Mouse (Mus musculus) fibroblast of lung, adult 2 months (primary cell): ENCODE results near the gene Dhh.
"Not testable (repeated sequence)": the region's sequence is repeated elsewhere in the genome, so short reads cannot be mapped to it uniquely, and the experiment has no call there.

Experiments used
- DNase-seq: peaks from one replicate; pipeline ENCODE4 v3.0.0-alpha.2; 2011; ENCODE audit warnings: low read depth

The Dhh gene

DNA sequence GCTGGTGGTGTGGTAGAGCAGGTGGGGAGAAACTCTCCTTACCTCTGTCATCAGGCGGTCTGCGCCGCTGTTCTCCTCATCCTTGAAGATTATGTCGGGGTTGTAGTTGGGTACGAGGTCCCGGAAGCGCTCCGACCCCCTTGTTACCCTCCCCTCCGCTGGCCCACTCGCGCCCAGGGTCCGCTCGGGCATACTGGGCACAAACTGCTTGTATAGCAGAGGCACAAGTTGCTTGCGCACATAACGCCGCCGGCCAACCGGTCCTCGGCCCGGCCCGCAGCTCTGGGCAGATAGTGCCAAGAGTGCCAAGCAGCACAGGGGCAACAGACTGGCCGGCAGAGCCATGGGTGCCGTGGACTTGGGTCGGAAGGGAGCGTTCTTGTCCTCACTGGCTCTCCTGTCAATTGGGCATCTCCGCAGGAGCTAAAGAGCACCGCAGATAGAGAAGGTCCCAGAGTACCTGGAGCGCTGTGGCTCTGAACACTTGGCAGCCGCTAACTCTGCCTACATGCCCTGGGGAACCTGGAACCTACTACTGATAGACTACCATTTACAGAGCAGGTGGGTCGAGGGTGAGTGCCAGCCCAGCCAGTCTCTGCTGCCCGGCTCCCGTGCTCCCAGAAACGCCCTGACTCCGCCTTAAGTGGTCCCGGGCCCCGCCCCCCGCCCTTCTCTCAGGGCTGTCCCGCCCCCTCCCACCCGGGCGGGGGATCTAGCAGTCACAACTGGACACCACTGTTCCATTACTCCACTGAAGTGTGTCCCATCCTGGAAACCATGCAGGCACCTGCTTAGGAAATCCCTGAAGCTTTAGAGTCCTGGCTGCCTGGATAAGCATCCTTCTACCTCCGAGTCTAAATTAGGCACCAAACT, at the start of gene Dhh:
Gene Dhh (minus strand): TSS at position 613 of the 873 bp plus-strand sequence.
- no peak for DNase-seq

GRCm38 (mm10) chr15:98947884-98948283, 49.5 kb upstream of the Dhh start:
- no peak for DNase-seq

DNA sequence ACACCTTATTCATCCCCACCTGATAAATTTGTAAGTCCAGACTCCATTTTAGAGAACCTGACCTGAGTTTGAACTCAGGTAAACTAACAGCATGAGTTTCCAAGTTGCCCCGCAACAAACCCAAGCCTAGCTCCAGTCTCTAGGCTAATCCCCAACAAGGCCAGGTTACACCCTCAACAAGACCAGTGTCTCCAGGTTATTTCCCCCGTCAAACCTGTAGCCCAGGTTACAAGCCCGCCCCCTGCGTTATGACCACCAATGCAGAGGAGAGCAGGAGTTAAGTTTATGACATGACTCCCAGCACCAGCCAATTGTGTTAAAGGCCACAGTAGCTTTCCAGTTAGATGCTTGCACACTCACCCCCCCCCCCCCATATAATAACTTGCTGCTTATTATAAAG, 44.8 kb upstream of the Dhh start:
- no peak for DNase-seq

GRCm38 (mm10) chr15:98942081-98942480, 43.7 kb upstream of the Dhh start:
- DNase-seq: no peak

GRCm38 (mm10) chr15:98941539-98941938, 43.2 kb upstream of the Dhh start:
- no peak for DNase-seq

GRCm38 (mm10) chr15:98940816-98941215, 42.5 kb upstream of the Dhh start:
- DNase-seq: no peak

GRCm38 (mm10) chr15:98934217-98934839, 36.0 kb upstream of the Dhh start, which contains the start of gene Tuba1b:
Gene Tuba1b, minus strand, starts transcription at chr15:98934565.
- no peak for DNase-seq

GRCm38 (mm10) chr15:98933833-98934216, 35.5 kb upstream of the Dhh start:
- DNase-seq: peak; percentile 83

DNA sequence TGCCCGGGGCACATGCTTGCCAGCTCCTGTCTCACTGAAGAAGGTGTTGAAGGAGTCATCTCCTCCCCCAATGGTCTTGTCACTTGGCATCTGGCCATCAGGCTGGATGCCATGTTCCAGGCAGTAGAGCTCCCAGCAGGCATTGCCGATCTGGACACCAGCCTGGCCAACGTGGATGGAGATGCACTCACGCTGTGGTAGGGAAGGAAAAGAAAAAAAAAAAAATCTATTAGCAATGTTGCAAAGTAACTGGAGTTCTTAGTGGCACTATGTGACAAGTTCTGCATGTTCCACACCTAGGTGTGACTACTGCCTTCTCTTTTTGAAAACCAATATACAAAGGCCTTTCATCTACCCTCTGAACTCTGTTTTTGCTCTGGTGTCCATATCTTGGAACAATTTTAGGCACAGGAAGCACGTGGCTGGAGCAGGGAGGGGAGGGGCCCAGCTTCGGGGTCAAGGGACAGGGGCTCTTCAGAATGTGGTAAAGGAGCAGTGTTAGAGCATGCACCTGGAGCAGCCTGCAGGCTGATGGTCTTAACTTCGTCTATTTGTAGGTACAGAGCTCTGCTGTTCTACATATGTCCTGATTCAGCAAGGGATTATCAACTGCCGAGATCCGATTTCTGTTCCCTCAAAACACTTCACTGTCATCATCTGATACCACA, 34.8 kb upstream of the Dhh start:
- not testable (repeated sequence) for DNase-seq

DNA sequence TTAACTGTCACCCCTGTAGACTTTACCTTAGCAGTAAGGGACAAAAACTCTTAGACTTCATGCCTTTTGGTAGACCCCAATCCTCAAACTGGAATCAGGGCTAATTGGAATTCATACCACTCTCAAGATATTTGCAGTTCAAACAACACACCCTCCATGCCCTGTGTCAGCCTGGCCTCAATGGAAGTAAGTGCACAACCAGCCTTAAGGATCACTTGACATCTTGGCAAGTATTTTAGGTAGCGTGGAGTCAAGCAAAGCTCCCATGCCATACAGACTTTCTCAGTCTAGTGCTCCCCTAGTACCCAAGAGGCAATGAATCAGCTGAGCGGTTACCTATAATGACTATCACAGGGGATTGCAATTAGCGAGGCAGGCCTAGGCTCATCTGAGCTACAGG, 32.7 kb upstream of the Dhh start:
- no peak for DNase-seq

DNA sequence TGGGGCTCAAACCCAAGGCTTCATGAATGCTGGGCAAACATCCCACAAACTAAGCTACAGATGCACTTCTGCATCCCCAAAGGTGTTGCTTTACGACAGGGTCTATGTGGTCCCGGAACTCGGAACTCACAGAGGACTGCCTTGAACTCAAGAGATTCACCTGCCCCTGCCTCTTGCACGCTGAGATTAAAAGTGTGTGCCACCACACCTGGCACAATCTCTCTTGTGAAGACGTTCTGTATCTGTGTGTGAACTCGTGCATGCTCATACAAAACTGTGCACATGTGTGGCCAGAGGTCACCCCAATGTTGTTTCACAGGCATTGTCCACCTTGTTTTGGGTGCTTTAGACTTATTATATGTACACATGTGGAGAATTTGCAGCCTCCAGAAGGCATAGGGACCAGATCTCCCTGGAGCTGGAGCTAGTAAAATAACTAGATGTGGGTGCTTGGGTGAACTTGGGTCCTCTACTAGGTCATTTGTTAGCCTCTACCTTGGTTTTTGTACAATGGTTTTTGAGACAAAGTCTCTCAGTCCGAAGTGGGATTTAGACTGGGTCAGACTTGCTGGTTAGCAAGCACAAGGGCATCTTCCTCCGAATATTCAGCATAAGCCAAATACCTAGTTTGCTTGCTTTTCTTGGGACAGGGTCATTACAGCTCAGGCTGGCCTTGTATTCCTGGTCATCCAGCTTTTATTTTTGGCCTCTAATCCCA, 31.8 kb upstream of the Dhh start:
- DNase-seq: no peak

DNA sequence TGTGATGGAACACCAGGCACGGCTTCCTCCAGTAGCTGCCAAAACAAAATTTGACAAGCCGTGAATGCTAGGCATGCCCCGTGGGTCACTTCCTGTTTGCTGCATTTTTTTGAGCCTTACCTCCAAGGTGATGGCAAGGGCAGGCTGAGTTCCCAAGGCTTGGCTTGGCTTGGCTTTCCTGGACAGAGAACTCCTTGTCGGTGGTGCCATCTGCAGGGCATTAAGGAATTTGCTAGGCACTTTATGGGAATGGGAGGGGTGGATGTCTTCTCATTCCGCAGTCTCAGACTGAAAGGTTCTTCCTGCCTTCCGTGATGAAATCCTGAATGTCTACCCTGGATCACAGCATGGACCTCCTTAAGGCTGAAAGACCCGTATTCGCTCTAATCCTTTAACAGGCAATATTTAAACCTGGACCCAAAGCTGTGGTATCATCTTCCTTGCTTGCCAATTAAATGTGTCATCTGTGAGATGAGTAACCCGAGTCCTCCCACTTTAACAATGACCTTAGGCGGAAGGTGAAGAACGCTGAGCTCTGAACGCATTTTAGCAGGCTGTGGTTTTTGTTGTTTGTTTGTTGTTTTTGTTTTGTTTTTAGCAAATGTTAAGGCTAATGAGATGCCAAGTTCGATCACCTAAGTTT, 30.4 kb upstream of the Dhh start:
- DNase-seq: peak; percentile 78

DNA sequence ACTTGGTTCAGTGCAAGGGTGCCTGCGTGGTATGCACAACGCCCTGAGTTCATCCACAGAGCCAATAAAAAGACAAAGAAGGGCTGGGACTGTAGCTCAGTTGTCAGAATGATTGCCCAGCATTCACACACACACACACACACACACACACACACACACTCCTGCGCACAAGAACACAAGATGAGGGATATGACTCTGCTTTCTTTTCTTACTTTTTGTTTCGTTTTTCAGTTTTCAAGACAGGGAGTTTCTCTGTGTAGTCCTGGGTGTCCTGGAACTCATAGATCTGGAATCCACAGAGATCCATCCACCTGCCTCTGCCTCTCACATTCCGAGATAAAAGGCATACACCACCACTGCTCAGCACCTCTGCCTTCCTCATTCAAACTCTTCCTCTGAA, 29.2 kb upstream of the Dhh start:
- DNase-seq: no peak

DNA sequence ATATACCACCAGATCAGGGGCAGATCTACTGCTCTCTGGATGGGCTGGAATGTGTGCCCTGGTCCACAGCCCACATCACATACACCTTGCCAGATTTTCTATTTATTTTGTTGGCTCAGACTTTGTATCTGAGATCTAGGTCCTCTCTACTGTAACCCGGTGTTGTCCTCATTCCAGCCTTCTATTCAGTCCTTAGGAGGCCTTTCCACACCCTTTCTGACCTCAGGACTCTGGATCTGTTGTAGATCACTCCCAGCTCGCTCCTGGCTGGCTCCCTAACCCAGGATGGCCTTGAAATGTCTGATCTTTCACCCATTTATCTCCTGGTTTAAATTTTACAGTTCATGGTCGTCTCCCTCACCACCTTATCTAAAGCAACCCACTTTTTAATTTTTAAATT, 26.3 kb upstream of the Dhh start:
- DNase-seq: no peak

DNA sequence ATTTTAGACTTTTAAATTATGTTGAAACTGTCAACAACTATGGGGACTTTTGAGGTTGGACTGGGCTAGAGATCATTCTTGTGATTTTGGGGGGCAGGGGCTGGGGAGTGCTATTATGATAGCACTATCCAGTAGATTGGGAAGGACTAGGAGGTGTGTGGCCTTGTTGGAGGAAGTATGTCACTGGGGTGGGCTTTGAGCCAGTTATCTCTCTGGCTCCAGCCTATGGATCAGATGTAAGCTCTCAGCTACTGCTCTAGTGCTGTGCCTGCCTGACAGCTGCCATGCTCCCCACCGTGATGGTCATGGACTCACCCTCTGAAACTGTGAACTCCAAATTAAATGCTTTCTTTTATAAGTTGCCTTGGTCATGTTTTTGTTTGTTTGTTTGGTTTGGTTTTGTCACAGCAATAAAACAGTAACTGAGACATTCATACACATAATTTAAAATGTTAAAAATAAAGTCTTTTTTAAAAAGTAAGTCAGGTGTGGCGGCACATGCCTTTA, 24.7 kb upstream of the Dhh start:
- DNase-seq: no peak

GRCm38 (mm10) chr15:98922581-98922980, 24.2 kb upstream of the Dhh start:
- no peak for DNase-seq

- no peak for DNase-seq
Observed at GRCm38 (mm10) chr15:98921510-98921909, 23.2 kb upstream of the Dhh start.

DNA sequence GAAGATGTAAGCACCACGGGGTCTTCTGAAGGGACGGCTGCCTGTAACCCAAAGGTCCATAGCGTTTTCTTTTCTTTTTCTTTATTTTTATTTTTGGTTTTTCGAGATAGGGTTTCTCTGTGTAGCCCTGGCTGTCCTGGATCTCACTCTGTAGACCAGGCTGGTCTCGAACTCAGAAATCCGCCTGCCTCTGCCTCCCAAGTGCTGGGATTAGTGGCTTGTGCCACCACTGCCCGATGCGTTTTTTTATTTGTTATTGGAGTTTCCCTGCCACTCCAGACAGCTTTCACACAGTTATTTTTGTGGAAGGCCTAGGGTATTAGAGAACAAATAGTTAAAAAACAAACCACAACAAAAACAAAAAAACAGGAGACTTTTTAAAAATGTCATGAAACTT, 20.2 kb upstream of the Dhh start:
- DNase-seq: not testable (repeated sequence)

DNA sequence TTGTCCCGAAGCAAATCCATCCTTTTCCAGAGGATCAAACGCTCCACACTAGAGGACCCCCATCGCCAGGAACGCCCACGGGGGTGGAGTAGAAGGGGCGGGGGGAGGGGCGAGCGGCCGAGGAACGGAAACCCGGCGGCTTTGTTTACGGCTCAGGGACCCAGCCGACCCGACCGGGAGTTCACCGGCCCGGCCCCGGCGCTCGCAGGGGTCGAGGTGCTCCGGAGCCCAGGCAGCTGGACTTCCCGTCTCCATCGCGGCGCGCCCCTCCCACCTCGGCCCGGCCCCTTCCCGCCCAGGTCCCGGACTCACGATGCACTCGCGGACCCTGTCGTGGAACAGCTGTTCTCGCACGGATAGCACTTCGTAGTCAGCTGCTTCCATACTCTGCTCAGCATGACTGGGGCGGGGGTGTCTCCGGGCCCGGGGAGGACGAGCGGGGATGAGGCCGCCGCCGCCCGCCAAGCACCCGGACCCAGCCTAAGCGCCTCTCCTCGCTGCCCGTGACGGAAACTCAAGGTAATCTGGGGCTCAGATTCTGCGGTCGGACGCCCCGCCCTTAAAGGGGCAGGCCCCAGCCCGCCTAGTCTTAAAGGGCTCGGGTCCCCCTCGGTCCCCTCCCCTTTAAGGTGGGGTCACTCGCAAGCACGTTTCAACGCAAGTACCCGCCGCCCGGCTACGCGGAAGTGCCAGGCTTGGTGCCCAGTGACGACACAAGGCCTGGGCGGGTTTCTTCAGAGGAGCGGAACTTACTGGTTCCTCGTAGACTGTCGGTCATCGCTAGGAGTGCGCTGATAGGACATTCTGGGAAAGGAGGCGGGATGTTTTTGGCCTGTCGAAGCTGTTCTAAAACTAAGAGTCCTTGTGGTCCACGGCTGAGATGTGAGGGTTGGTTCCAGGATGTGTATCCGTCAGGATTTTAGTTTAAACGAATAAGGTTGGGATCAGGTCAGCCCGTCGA, 19.5 kb upstream of the Dhh start, which contains the start of gene Lmbr1l:
Gene Lmbr1l (minus strand): TSS at position 694 of the 961 bp plus-strand sequence.
- DNase-seq: peak; percentile 100

DNA sequence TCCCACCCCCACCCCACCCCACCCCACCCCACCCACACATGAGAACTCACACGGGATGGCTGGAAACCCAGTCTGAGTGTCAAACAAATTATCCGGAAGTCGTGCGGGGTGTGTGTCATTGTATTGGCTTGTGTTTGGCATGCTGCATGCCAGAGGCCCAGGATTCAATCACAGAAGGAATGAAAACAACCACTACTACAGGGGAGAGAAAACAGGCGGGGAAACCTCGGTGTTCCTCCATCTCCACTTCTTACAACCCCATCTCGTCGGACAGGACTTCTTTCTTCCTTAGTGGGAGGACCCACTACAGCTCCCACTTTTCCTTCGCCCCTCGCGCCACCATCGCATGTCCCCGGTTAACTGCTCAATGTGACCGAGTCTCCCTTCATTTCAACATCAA, 18.8 kb upstream of the Dhh start:
- no peak for DNase-seq
